Mouse (Mus musculus): ENCODE data around the gene Cnksr3.

DNA sequence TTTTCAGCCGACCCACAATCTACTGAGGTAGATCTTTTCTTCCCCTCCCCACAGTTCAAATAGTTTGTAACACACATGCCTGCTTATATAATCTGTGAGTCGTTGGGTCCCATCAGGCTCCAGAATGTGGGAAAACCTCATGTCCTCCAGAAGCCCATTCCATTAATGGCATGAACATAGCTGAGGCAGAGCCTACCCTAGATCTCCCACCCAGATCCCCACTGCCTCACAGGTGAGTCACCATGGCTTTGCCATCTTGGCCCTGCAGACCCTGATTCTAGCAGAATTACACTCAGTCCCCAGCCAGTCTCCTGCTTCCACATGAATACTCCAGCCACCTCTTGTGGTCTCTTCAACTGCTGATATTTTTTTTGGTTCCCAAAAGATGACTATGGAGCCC is 136.4 kb downstream of the Cnksr3 start:
- TF ChIP-seq CTCF (IDR thresholded peaks at IDR 0.05; ENCODE audit: extremely low read depth, insufficient read length, insufficient replicate concordance, low read depth, low read length) (no peak), POLR2A (IDR thresholded peaks at IDR 0.05; ENCODE audit: low read depth, low read length) (no peak)

Measured in small intestine, adult 2 months (tissue).